Mouse (Mus musculus): ENCODE measurements around the gene Tnfrsf8. TPM values are rescaled to one million over a fixed set of nuclear protein-coding genes. Genes with fewer than 3 reads are reported as not detected.

Tnfrsf8 gene
- polyA plus RNA-seq, 1 experiment from 2014 or later: 0.07 TPM

DNA sequence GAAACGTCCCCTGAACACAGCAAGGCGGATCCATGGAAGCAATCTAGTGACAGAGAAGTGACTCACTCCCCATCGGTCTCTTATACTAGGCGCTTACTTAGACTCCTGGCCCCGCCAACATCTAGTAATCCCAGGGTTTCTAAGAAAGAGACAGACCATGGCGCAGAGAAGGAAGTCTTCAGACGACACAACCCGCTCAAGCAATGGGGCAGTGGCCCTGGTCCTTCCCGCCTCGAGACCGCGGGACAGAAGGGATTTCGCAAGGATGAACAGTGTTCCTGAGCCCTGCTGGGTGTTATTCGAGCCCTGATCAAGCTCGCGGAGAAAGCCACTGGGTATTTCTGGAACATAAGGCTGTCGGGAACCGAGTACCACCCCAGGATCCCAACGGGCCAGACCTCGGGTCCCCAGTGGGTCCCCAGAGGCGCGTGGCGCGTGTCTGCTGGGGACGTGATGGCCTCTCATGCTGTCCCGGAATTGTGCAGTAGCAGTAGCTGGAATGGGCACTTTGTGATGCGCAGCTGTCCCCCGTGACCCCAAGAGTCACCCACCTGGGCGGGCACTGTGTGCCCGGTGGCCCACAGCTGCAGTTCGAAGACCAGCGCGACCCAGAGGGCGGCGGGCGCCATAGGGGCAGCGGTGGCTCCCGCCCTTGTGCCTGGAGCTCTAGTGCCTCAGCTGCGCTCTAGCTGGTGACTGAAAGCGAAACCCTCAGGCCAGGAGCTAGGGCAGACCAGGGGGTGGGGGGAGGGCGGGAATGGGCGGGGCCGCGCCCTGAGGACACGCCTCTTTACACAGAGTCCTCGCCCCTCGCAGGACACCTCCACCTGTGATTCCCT, 68.6 kb downstream of the Tnfrsf8 start, which contains the start of gene Tnfrsf1b:
Tnfrsf1b (minus strand) TSS at position 698 of the 839 bp plus-strand sequence.
- 1% methylated on average over 39 of the region's 47 CpGs for WGBS (ENCODE audit: insufficient replicate concordance)
- peak within 1 kb of the TSS; percentile 90 for H3K27ac ChIP-seq (ENCODE audit: low read depth)
- H3K36me3 ChIP-seq (replicated peaks; ENCODE audit: insufficient read depth, low read length): 0 out of 2 replicates have a peak, but pooled peaks cover 3% of the 10 kb centered on the region
- peak; percentile 92 for ATAC-seq
- TF ChIP-seq EP300 (IDR thresholded peaks at IDR 0.05; ENCODE audit: low read depth) (no peak), CTCF (IDR thresholded peaks at IDR 0.05; ENCODE audit: low read depth) (no peak)
- peak within 1 kb of the TSS; percentile 91 for H3K9ac ChIP-seq (replicated peaks)
- H3K4me2 ChIP-seq (ENCODE audit: low read depth, low read length): peak within 1 kb of the TSS; percentile 79
- DNase-seq: peak; percentile 82
- peaks cover 37% of the 10 kb centered on the region for H3K4me1 ChIP-seq (ENCODE audit: insufficient read depth)
- no peaks in the 10 kb centered on the region for H3K27me3 ChIP-seq (ENCODE audit: insufficient read depth, low read length)
- H3K4me3 ChIP-seq (ENCODE audit: low read depth, low read length): peak within 1 kb of the TSS; percentile 77
- H3K9me3 ChIP-seq (ENCODE audit: low read length): no peaks in the 10 kb centered on the region

DNA sequence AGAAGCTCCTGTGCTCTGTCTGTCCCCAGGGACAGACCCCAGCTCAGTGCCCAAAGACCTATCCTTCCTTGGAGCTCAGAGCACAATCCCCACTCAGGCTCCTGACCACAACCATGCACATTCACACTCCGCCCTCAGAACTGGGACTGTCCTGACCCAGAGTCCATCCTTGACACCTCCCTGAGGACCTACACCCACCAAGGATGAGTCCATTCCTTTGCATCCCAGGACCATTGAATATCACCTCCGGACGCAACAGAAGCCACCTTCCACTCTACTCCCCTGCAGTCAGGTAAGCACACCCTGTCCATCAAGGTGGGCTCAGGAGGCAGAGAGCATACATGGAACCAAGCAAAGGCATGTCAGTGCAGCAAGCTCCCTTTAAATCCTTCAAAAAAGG, 69.4 kb downstream of the Tnfrsf8 start:
- H3K9ac ChIP-seq (replicated peaks): peak overlapping the region; percentile 91
- no peaks in the 10 kb centered on the region for H3K9me3 ChIP-seq (ENCODE audit: low read length)
- DNase-seq (no peak), ATAC-seq (no peak)
- H3K4me1 ChIP-seq (ENCODE audit: insufficient read depth): peaks cover 45% of the 10 kb centered on the region
- no peak for TF ChIP-seq EP300 (IDR thresholded peaks at IDR 0.05; ENCODE audit: low read depth)
- H3K27ac ChIP-seq (ENCODE audit: low read depth): no peak overlapping the region
- H3K4me3 ChIP-seq (ENCODE audit: low read depth, low read length): peak overlapping the region; percentile 77
- no peaks in the 10 kb centered on the region for H3K27me3 ChIP-seq (ENCODE audit: insufficient read depth, low read length)
- 0 out of 2 replicates have a peak, but pooled peaks cover 3% of the 10 kb centered on the region for H3K36me3 ChIP-seq (replicated peaks; ENCODE audit: insufficient read depth, low read length)
- 77% methylated on average over 3 of the region's 3 CpGs for WGBS (ENCODE audit: insufficient replicate concordance)
- H3K4me2 ChIP-seq (ENCODE audit: low read depth, low read length): peak overlapping the region; percentile 79

DNA sequence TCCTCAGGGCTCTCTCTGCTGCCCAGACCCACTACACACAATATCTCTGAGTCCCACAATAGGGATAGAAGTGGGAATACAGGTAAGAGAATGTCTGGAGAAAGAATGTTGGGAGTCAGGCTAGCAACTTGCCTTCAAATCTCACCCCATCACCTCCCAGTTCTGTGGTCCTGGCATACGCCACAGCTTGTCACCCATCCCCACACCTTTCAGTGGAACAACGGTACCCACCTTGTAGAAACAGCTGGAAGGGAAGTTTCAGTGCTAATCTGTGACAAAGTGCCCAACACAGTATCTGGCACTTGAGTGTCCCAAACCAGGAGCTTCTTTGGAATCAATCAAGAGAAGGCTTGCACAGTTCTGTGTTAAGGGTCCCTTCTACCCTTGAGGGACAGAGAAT, 70.3 kb downstream of the Tnfrsf8 start:
- TF ChIP-seq EP300 (IDR thresholded peaks at IDR 0.05; ENCODE audit: low read depth): no peak
- no peak for TF ChIP-seq CTCF (IDR thresholded peaks at IDR 0.05; ENCODE audit: low read depth)
- DNase-seq: no peak
- H3K27me3 ChIP-seq (ENCODE audit: insufficient read depth, low read length): no peaks in the 10 kb centered on the region
- 87% methylated on average over 2 of the region's 2 CpGs for WGBS (ENCODE audit: insufficient replicate concordance)
- H3K4me1 ChIP-seq (ENCODE audit: insufficient read depth): peaks cover 50% of the 10 kb centered on the region
- ATAC-seq: no peak
- H3K9ac ChIP-seq (replicated peaks): peak overlapping the region; percentile 91; the same call in 1 of the 2 replicates
- H3K36me3 ChIP-seq (replicated peaks; ENCODE audit: insufficient read depth, low read length): 0 out of 2 replicates have a peak, but pooled peaks cover 3% of the 10 kb centered on the region
- peak overlapping the region; percentile 77; the same call in 1 of the 2 replicates for H3K4me3 ChIP-seq (ENCODE audit: low read depth, low read length)
- peak overlapping the region; percentile 79 for H3K4me2 ChIP-seq (ENCODE audit: low read depth, low read length)
- H3K27ac ChIP-seq (ENCODE audit: low read depth): no peak overlapping the region
- H3K9me3 ChIP-seq (ENCODE audit: low read length): no peaks in the 10 kb centered on the region

DNA sequence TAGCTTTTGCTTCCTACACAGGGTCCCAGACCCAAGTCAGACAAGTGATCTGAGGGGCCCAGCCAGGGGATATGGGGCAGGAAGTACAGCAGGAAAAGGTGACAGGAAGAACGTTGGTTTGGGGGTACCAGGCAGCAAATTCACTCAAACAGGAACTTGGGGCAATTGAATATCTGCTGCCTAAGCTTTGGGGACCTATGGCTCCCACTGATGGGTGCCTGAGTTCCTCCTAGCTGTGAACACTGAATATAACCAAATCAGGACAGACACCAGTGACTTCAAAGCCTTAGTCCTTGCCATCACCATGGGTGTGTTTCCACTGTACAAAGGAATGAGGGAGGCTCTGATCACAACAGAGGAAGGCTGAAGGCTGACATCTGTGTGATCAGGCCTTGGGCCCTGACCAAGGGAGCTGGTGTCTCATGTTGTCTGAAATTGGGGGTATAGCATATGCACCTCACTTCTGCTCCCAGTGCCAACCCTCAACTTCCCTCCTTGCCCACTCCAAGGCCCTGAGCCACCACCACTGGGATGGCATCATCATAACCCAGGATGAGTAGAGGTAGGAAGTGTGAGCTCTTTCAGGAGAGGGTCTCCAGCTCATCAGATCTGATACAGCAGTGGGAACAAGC, 72.1 kb downstream of the Tnfrsf8 start:
- 36% methylated on average over 1 of the region's 1 CpGs for WGBS (ENCODE audit: insufficient replicate concordance)
- no peaks in the 10 kb centered on the region for H3K9me3 ChIP-seq (ENCODE audit: low read length)
- no peak overlapping the region for H3K4me2 ChIP-seq (ENCODE audit: low read depth, low read length)
- no peak for ATAC-seq
- H3K36me3 ChIP-seq (replicated peaks; ENCODE audit: insufficient read depth, low read length): 0 out of 2 replicates have a peak, but pooled peaks cover 3% of the 10 kb centered on the region
- 0 out of 2 replicates have a peak overlapping the region, but pooled peaks have one; percentile 5 for H3K27ac ChIP-seq (ENCODE audit: low read depth)
- H3K9ac ChIP-seq (replicated peaks): no peak overlapping the region
- no peak for TF ChIP-seq EP300 (IDR thresholded peaks at IDR 0.05; ENCODE audit: low read depth)
- TF ChIP-seq CTCF (IDR thresholded peaks at IDR 0.05; ENCODE audit: low read depth): no peak
- peaks cover 58% of the 10 kb centered on the region for H3K4me1 ChIP-seq (ENCODE audit: insufficient read depth)
- H3K4me3 ChIP-seq (ENCODE audit: low read depth, low read length): no peak overlapping the region
- no peaks in the 10 kb centered on the region for H3K27me3 ChIP-seq (ENCODE audit: insufficient read depth, low read length)
- DNase-seq: no peak

DNA sequence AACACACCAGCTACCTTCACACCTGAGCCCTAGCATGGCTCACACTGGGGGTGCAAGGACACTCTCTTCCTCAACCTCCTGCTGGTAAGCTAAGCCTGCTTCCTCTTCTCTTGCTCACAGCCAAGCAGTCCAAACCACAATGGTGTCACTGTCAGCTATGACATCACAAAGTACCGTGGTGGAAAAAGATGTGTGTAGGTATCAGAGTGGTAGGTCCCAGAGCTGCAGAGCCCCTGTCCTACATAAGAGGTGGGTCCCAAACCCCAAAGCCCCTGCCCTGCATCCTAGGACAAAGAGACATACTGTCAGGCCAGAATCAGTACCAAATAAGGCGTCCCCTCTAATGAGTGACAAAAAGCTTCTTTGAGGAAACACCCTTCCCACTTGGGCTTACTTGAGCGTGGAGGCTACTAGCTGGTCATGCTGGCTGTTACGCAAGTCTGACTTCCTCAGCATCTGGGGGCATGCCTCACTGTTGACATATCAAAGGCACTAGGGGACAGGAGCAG, 74.2 kb downstream of the Tnfrsf8 start:
- Histone ChIP-seq H3K4me1 (ENCODE audit: insufficient read depth) (peaks cover 61% of the 10 kb centered on the region), H3K36me3 (replicated peaks; ENCODE audit: insufficient read depth, low read length) (0 out of 2 replicates have a peak, but pooled peaks cover 10% of the 10 kb centered on the region), H3K4me2 (ENCODE audit: low read depth, low read length) (no peak overlapping the region), H3K27ac (ENCODE audit: low read depth) (peak overlapping the region; percentile 85), H3K27me3 (ENCODE audit: insufficient read depth, low read length) (no peaks in the 10 kb centered on the region), H3K9ac (replicated peaks) (no peak overlapping the region; the same call in 1 of the 2 replicates), H3K4me3 (ENCODE audit: low read depth, low read length) (no peak overlapping the region), H3K9me3 (ENCODE audit: low read length) (no peaks in the 10 kb centered on the region)
- 43% methylated on average over 4 of the region's 4 CpGs for WGBS (ENCODE audit: insufficient replicate concordance)
- no peak for TF ChIP-seq CTCF (IDR thresholded peaks at IDR 0.05; ENCODE audit: low read depth)
- no peak for TF ChIP-seq EP300 (IDR thresholded peaks at IDR 0.05; ENCODE audit: low read depth)
- DNase-seq (peak; percentile 49), ATAC-seq (peak; percentile 76)
